Mouse (Mus musculus): ENCODE measurements around the gene Cd4.

- TF ChIP-seq CTCF (IDR thresholded peaks at IDR 0.05; ENCODE audit: borderline replicate concordance, extremely low read depth, insufficient read depth, insufficient read length): no peak
- TF ChIP-seq POLR2A (IDR thresholded peaks at IDR 0.05; ENCODE audit: borderline replicate concordance, extremely low read depth, insufficient read depth, insufficient read length, poor library complexity, severe bottlenecking): no peak
Observed at GRCm38 (mm10) chr6:124900801-124901480, 12.9 kb upstream of the Cd4 start.

Measured in brain, embryonic 14.5 days (tissue).